Mouse (Mus musculus): ENCODE results near the gene Rnase11.

DNA sequence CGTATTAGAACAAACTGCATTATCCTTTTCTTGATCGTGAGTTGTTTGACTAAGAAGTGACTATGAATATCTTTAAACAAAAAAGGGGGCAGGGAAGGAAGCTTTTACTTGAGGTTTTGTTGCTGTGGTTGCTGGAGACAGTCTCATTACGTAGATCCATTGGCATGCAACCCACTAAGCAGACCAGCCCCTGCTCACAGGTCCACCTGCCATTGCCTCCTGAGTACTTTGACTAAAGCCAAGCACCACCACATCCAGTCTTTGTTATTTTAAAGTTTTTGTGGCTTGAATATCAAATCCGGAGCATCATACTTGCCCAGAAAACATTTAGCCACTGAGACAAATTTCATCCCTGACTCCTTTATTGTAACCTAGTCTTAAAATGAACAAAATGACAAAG lies 13.7 kb downstream of the Rnase11 start:
- TF ChIP-seq CTCF (IDR thresholded peaks at IDR 0.05; ENCODE audit: insufficient read depth, low read length) = no peak
- TF ChIP-seq POLR2A (IDR thresholded peaks at IDR 0.05; ENCODE audit: borderline replicate concordance, extremely low read depth, low read depth, low read length) = no peak
